Mouse (Mus musculus) monocyte, adult 2 months (primary cell): ENCODE measurements around the gene Clcn3.

Experiments used
- DNase-seq, 2 experiments: peaks; one replicate each; pipeline ENCODE4 v3.0.0; 2022; ENCODE audit warnings: low spot score in 2 of 2, low read depth in 1 of 2

The Clcn3 gene

DNA sequence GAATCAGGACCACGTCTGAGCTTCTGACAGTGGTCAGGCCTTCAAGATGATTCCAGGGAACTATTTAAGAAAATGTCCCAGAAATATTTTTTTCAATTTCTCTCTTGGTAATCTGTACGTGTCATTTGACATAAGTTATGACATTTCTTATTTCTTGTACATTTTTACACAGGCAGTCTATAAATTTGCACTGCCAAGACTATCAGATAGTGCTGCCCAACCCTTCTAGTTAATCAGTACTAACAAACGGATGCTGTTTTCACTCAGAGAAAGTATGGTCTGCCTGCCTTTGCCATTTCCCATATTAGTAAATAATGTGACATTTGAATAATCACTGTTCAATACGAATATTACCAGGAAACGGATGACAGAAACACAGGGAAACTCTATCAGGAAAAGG, 30.3 kb downstream of the Clcn3 start:
- DNase-seq, result no peak

DNA sequence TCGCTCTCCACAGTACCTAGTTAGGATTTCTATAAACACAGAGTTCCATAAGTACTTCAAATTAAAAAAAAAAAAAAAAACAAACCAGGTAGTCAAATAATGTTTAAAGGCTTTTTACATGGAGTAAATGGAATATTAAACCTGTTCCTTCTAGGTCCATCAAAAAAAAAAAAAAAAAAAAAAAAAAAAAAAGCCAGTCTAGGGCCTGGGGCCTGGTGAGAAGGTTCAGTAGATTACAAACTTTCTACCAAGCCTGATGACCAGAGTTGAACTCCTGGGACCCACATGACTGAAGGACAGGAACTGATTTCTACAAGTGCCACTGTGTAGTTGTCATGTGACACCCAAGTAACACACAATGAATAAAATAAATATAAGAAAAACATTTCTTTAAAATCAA, 31.3 kb downstream of the Clcn3 start:
- DNase-seq, result no peak

DNA sequence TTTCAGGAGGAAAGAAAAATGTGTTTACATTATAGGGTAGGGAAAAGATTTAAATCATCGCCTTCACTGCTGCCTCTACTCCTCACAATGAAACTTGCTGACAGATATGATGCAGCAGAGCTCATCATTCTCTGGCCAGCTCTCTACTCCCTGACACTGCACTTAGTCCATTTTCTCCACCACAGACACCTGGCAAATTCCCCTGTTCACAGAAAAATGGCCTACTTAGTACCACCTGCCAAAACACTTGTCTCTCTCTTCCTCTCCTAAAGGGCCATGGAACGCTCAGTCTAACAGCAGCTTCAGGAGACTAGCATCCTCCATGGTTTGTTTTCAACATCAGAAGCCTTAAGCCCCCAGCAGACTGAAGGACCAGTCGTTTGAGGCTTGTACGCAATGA, 31.8 kb downstream of the Clcn3 start:
- no peak for DNase-seq

DNA sequence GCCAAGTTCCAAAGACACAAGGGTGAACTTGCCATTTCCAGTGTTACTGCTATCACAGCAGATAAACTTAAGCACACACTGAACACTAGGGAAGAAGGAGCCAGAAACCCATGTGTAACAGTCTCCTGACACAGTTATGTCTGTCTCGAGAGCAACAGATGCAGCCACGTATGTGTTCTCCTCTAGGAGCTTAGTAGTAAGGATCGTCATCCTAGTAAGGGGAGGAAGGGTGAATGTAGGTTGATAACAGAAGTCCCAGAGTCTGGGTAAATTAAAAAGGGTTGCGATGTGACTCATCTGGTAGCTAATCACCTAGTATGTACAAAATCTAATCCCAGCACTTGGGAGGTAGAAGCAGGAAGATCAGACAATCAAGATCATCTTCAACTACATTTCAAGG, 33.2 kb downstream of the Clcn3 start:
- DNase-seq, result no peak

DNA sequence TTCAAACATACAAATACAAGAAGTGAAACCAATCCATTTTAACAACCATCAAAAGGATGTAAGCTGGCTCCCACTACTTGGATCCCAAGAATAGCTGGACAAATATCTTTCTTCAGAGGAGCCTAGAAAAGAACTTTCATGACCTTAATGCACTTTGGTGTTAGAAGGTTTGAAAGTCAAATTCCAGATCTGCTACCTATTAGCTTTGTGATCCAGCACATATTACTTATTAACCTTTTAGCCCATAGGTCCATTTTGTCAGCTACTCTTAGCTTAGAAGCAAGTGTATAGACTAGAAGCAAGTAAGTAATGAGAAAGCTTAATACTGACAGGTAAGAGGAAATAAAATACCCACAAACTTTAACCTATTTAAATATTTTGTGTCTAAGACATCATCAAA, 35.6 kb downstream of the Clcn3 start:
- DNase-seq, result no peak

DNA sequence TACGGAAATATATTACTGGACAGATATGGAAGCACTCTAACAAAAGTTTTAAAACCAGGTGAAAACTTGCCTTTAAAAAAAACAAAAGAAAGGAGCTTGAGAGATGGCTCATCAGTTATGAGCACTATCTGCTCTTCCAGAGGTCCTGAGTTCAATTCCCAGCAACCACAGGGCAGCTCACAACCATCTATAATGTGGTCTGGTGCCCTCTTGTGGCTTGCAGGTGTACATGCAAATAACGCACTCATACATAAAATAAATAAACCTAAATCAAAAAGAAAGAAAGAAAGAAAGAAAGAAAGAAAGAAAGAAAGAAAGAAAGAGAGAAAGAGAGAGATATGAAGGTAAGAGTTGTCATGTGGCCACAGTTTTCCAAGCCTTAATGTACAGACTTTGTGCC, 40.2 kb downstream of the Clcn3 start:
- DNase-seq, result no peak

DNA sequence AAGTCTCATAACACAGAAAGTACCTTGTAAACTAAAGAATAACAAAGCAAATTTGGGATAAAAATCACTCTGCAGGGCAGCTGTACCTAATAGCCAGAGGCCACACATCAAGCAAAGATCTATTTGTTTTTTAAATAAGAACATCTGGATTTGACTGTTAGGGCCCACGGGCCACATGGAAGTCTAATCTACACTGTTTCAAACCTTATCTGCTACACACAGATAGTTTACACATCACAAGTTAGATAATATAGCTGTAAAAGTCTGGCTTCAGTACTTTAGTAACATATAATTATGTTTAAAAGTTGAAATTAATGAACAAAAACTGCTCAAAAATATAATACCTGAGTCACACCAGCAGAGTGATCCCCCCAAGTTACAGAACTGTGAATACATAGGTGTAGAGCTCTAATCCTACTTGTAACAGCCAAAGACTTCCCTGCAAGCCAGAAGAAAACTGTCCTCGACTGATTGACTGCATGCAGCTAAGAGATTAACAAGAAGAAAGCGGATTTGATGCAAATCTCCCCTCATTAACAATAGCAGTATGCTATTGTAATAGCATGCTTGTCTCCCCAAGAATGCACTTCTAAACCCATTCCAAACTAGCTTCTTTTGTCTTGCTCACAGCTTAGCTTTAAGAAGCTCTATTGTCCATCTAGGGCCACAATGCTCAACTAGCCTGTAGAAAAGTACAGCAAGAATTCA, 44.2 kb downstream of the Clcn3 start:
- no peak for DNase-seq

DNA sequence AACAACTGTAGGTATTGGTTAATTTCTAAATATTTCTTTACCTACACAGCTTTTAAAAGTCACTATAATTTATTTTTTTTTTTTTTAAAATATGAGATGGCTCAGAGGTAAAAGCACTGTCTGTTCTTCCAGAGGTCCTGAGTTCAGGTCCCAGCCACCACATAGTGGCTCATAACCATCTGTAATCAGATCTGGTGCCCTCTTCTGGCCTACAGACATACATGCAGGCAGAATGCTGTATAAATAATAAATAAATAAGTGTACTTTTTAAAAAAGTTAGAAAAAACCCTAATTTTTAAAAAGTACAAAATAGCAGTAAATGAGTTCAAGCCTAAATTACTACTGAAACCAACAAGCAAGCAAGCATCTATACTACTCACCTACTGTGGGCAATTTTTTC, 49.5 kb downstream of the Clcn3 start:
- DNase-seq, result no peak

DNA sequence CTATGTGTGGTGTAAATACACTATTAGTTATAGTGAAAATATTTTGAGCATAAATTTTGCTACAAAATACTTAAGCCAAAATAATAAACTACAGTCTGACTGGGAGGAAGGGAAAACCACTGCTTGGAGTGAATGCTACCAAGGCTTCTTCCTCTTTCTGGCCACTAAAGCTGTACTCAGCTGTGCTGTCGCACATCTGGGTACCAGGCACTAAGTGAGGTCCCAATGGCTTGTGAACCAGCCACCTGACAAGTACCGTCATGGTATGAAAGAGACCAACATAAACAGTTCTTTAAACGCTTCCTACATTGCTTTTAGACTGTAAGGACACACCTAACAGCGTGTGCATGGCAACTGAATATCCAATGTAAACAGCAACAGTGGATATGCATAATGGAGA, 62.9 kb downstream of the Clcn3 start:
- no peak for DNase-seq

DNA sequence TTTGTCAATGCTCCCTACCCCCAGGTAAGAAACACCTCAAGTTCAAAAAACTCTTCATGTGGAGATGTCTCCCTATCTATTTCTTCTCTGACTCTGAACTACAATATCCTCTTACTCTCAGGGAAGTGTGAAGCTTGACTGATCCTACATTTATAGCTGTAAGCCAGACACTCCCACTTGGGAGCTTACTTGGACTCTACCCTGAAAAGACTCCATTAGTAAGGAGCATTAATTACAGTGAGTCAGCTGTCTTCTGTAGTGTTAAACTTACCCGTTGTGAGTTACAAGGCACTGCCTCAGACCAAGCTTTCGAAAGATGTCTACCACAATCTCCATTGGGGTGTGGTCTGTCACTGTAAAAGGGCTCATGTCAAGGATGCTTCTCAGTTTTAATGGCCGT, 64.0 kb downstream of the Clcn3 start:
- no peak for DNase-seq

DNA sequence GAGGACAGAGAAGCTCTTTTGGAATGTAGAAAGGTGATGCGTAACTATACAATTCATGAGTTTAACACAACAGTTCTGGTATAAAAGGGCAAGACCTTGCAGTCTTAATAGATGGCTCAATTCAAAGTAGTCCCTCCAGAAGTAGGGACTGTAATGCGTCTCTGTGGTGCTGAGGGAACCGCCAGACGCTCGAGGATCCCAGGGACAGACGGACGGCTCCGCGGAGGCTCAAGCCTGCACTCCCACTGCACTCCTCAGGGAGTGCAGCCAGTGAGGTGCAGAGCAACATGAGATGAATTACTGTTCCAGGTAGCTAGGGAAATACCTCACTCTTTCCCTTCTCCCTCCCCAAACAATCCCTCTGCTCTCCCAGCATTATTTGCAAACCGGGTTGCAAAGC, 70.5 kb downstream of the Clcn3 start:
- DNase-seq, result no peak

DNA sequence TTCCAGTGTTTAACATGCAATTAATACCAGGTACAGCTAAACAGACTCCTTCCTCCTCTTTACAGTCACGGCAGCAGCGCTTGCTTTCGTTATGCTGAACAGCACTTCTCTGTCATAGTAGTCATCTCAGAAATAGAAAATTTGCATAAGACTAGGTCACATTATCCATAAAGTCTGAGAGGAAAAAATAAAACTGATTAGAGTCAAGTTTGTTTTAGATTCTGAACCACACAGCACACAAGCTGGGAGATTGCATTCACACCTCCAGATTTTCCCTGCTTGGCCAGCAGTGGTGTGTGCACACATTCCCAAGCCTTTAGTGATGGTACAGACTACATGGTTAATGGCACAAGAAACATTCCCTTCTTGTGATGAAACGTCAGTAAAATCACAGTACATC, 71.0 kb downstream of the Clcn3 start:
- no peak for DNase-seq

DNA sequence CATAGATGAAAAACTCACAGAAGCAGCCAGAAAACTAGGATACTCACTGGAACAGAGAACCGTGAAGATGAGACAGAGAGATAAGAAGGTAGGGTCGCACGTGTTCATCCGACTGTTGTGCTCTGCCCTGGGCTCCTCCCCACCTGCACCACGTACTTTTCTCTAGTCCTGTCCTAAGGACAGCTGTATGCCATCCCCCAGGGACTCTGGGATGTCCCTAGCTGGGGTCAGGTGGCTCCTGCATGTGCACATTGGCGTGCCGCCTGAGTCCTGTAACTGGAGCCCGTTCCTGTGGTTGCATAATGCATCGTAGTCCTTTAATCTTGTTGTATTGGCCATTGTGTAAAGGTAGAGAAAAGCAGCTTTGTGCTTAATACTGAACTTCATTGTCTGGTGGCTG, 83.0 kb downstream of the Clcn3 start:
- DNase-seq, result no peak

DNA sequence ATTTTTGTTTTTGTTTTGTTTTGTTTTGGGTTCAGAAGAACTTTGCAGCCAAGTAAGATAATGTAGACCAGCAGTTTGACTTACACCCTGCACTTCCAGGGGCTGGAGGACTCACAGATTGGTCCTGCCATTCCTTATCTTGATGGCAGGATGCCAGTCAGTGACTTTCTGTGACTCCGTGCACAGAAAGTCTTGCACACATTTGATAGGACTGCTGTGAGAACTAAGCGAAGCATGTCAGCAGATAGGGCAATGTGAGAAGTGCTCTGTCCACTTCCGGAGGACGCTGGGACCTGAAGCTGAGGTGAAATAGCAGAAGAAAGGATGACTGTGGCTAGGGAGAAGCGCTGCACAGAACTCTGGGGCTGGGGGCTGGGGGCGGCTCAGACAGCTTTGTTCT, 87.2 kb downstream of the Clcn3 start:
- DNase-seq, result no peak

DNA sequence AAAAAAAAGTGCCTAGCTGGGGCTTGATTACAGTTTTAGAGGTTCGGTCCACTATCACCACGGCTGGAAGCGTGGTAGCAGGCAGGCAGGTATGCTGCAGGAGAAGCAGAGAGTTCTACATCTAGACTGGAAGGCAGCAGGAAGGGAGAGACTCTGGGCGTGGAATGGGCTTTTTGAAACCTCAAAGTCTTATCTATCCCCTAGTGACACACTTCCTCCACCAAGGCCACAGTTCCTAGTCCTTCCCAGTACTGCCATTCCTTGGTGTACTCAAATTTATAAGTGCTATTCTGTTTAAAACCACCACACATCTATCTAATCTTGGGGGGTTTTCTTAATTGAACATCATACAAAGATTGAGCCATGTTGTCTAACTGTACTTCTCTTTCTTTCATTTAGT, 91.3 kb downstream of the Clcn3 start:
- DNase-seq, result no peak

DNA sequence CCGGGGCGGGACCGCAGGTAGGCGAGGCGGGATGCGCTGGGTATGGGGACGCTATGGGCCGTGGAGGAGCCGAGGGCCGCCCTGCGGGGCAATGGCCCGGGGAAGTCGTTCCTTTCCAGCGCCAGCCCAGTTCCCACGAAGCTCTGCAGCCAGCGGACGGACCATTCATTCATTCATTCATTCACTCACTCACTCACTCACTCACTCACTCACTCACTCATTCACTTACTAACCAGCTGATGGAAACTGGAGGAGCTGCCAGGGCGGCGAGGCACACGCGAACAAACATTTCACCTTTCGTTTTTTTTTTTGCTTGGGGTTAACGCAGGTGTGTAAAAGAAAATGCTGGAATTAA, 92.6 kb downstream of the Clcn3 start:
- DNase-seq, result no peak

DNA sequence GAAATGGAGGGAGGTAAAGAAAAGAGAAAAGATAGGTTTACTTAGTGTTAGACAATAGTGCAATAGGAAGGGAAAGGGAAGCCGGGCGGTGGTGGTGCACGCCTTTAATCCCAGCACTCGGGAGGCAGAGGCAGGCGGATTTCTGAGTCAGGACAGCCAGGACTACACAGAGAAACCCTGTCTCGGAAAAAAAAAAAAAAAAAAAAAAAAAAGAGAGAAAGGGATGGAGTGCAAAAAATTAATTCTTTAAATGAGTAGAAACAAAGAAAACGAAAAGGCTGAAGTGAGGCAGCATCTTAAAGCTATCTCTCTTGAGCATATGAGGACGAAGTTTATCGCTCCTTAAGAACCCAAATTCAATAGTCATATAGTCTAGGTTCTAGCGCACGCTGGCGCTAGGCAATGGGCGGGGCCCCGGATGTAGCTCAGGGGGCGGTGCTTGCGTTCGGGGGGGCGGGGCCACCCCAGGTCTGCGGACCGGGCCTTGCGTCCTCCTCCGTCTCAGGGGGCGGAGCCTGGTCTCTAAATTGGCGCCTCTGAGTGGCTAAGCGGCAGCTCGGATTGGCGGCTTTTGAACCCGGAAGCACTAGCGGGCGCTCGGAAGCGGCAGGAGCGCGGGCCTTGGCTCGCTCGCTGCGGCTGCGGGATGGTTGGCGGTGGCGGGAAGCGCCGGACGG, 93.1 kb downstream of the Clcn3 start, which contains the start of gene Hpf1:
TSS of gene Hpf1 (plus strand) at position 576 of the 677 bp plus-strand sequence.
- DNase-seq, result peak; percentile 79 to 83

DNA sequence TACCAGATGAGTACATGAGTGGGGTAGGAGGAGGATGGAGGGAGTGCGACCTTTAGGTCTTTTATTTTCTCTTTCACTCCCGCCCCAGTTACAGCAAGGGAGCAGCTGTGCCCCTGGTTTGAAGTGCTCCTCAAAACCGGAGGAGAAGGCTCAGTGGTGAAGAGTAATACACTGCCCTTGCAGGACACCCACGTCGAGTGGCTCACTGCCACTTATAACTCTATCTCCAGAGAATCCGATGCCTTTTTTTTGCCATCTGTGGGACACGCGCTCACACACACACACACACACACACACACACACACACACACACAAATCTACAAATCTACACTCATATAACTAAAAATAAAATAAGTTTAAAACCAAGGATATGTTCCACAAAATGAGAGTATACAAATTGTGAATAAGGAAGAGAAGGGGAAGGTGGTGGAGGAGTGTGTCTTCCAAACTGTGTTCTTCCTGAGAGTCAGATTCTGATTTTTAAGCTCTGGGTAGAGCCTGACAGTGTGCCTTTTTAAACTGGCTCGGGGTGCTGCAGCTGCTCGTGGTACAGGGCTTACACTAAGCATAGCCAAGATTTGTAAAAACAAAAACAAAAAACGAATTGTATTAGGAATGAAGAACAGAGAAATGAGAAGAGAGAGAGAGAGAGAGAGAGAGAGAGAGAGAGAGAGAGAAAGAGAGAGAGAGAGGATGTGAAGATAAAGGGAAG, 93.8 kb downstream of the Clcn3 start:
- no peak for DNase-seq

DNA sequence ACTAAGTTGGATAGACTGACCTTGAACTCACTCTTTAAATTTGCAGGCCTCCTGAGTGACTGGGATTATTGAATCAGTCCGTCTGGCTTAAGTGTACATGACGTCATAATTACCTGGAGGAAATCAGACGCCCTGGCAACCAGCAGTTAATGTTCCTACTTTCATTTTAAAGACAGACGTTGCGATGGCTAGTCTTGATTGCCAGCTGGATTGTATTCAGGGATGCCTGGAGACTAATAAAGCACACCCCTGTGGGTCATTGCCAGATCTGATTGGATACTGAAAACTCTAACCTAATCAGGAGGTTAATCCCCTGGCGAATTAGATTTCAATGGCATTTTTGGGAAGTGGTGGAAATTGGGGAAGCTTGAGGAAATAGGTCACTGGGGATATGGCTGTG, 96.4 kb downstream of the Clcn3 start:
- no peak for DNase-seq

DNA sequence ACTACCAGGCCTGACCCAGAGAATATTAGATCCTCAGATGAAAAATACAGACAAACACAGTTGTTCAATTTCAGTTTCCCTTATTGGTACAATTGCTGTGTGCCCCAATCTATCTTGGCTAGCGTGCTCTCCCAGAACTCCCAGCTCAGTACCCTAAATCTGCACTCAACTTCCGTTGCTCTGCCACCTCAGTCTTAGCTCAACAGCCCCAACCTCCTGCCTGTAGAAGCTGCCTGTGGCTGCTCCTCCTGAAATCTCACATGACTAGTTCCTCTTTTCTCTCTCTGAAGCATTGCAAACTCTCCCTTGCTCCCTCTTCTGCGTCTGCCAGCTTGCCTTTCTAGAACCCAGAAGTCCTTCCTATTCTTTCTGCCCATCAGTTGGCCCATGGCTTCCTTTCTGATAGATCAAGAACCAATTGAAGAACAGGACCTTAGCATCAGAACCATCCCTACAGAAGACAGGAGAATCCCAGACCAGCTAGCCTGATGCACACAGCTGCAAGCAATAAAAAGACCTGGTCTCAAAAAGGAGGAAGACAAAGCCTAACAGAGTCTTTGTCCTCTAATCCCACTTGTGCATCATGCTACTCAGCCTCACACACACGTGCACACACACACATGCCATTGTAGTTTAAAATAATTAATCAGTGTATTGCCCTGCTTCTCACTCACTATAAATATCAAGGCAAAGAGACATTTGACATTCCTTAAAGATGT, 99.5 kb downstream of the Clcn3 start:
- DNase-seq, result no peak

DNA sequence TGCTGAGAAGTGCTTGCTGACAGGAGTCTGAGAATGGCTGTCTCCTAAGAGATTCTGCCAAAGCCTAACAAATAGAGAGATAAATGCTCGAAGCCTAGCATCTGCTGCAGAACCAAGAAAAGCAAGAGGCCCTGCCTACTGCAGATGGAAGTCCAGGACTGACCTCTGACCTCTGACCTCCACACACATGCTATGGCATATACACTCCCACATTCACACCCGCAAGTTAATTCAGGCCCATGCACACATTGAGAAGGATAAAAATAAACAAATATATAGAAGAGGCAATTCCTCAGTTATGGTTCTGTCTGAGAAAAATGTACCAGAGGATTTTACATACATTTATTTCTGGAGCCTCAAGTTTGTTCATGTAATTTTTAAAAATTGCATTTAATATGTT, 104.5 kb downstream of the Clcn3 start:
- no peak for DNase-seq
